Mouse (Mus musculus): ENCODE measurements around the gene Gm17490. TPM values are rescaled to one million over a fixed set of nuclear protein-coding genes. Genes with fewer than 3 reads are reported as not detected.

Gene Gm17490
- polyA plus RNA-seq, 1 experiment, result not detected

GRCm38 (mm10) chr2:11579399-11579798 is 46.7 kb downstream of the Gm17490 start:
- Histone ChIP-seq H3K27me3 (ENCODE audit: control insufficient read depth, insufficient read depth, low read length, poor library complexity, severe bottlenecking) (no peaks in the 10 kb centered on the region), H3K4me1 (ENCODE audit: control insufficient read depth, insufficient read depth, low read length) (no peaks in the 10 kb centered on the region), H3K9me3 (replicated peaks; ENCODE audit: control insufficient read depth, insufficient read depth, low read length, poor library complexity, severe bottlenecking) (no peaks in the 10 kb centered on the region), H3K27ac (ENCODE audit: insufficient read depth, low read length) (no peak overlapping the region), H3K36me3 (ENCODE audit: control insufficient read depth, insufficient read depth, low read length, poor library complexity, severe bottlenecking) (peaks cover 4% of the 10 kb centered on the region; the same call in 1 of the 2 replicates), H3K4me3 (ENCODE audit: low read depth, low read length) (no peak overlapping the region), H3K9ac (ENCODE audit: low read depth, poor library complexity, severe bottlenecking) (no peak overlapping the region)
- TF ChIP-seq EP300 (IDR thresholded peaks at IDR 0.05; ENCODE audit: insufficient read depth, low read depth, low read length) (no peak), POLR2A (IDR thresholded peaks at IDR 0.05; ENCODE audit: insufficient read depth, low read length) (no peak), CTCF (IDR thresholded peaks at IDR 0.05; ENCODE audit: low read depth, low read length) (no peak)

DNA sequence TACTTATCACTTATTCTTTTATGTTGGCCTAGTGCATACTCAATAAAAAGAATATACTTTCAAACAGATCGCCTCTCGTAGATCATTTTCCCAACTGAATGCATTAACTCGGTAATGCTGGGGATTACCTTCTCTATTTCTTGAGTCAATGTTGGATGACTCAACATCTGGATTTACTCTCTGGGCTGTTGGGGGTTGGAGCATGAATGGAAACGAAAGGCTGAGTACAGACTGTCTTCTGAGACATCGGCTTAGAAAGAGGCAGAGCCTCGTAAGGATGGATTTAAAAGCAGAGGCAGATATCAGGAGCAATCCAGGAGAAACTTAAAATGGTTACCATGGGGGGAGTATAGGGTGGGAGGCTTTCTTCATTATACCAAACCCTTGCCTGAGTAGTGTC is 47.9 kb downstream of the Gm17490 start:
- no peak overlapping the region for H3K4me3 ChIP-seq (ENCODE audit: low read depth, low read length)
- TF ChIP-seq CTCF (IDR thresholded peaks at IDR 0.05; ENCODE audit: low read depth, low read length) (no peak), EP300 (IDR thresholded peaks at IDR 0.05; ENCODE audit: insufficient read depth, low read depth, low read length) (no peak), POLR2A (IDR thresholded peaks at IDR 0.05; ENCODE audit: insufficient read depth, low read length) (no peak)
- no peaks in the 10 kb centered on the region for H3K4me1 ChIP-seq (ENCODE audit: control insufficient read depth, insufficient read depth, low read length)
- no peak overlapping the region for H3K9ac ChIP-seq (ENCODE audit: low read depth, poor library complexity, severe bottlenecking)
- H3K27me3 ChIP-seq (ENCODE audit: control insufficient read depth, insufficient read depth, low read length, poor library complexity, severe bottlenecking), result no peaks in the 10 kb centered on the region
- H3K36me3 ChIP-seq (ENCODE audit: control insufficient read depth, insufficient read depth, low read length, poor library complexity, severe bottlenecking), result no peaks in the 10 kb centered on the region
- H3K27ac ChIP-seq (ENCODE audit: insufficient read depth, low read length), result no peak overlapping the region
- no peaks in the 10 kb centered on the region for H3K9me3 ChIP-seq (replicated peaks; ENCODE audit: control insufficient read depth, insufficient read depth, low read length, poor library complexity, severe bottlenecking)

Other genes starting within 250 kb of the Gm17490 start
- 73.8 and 74.9 TPM in 2 replicates for gene Pfkfb3, start 72.2 kb downstream of the Gm17490 start, polyA plus RNA-seq (2011; ENCODE audit: insufficient read depth, insufficient read length, low read depth, missing spikeins)
- gene Rbm17, start 22.1 kb downstream of the Gm17490 start, polyA plus RNA-seq (2011; ENCODE audit: insufficient read depth, insufficient read length, low read depth, missing spikeins), result 244 and 258 TPM in 2 replicates
- gene Il2ra, start 16.5 kb upstream of the Gm17490 start, polyA plus RNA-seq (2011; ENCODE audit: insufficient read depth, insufficient read length, low read depth, missing spikeins), result not detected in 2 replicates
- gene Il15ra, start 79.0 kb upstream of the Gm17490 start, polyA plus RNA-seq (2011; ENCODE audit: insufficient read depth, insufficient read length, low read depth, missing spikeins), result 4.9 and 5.1 TPM in 2 replicates
- gene Fbh1, start 151.3 kb upstream of the Gm17490 start, polyA plus RNA-seq (2011; ENCODE audit: insufficient read depth, insufficient read length, low read depth, missing spikeins), result 73.7 and 87.9 TPM in 2 replicates
- gene Ankrd16, start 151.6 kb upstream of the Gm17490 start, polyA plus RNA-seq (2011; ENCODE audit: insufficient read depth, insufficient read length, low read depth, missing spikeins), result 24.6 and 26.1 TPM in 2 replicates